Mouse (Mus musculus): ENCODE measurements around the gene Fxyd7. TPM values are rescaled to one million over a fixed set of nuclear protein-coding genes. Genes with fewer than 3 reads are reported as not detected.

The Fxyd7 gene
- polyA plus RNA-seq, 1 experiment: not detected

DNA sequence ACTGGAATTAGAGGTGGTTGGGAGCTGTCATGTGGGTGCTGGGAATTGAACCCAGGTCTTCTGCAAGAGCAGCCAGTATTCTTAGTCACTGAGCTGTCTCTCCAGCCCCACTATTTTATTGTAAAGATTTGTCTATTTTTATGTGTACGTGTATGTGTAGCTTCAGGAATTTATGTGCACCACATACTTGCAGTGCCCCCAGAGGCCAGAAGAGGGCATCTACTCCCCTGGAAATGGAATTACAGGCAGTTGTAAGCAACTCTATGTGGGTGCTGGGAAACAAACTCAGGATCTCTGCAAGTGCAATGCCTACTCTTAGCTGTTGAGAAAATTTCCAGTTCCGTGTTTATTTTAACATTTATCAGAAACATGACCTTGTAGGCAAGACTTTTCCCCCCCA lies 54.8 kb downstream of the Fxyd7 start:
- Histone ChIP-seq H3K79me2 (ENCODE audit: control insufficient read depth, insufficient read depth) (no peaks in the 10 kb centered on the region), H3K36me3 (ENCODE audit: control insufficient read depth, insufficient read depth) (no peaks in the 10 kb centered on the region), H3K4me3 (no peak overlapping the region), H3K4me2 (ENCODE audit: low read depth) (no peak overlapping the region), H3K27me3 (ENCODE audit: control insufficient read depth, insufficient read depth, insufficient read length) (no peaks in the 10 kb centered on the region), H3ac (ENCODE audit: control insufficient read depth, insufficient read length) (no peak overlapping the region)
- no peak for TF ChIP-seq REST (IDR thresholded peaks at IDR 0.05; ENCODE audit: insufficient read depth, insufficient read length)
- TF ChIP-seq POLR2AphosphoS2 (IDR thresholded peaks at IDR 0.05; ENCODE audit: insufficient read length, low read depth): no peak
- no peak for TF ChIP-seq TCF12 (IDR thresholded peaks at IDR 0.05; ENCODE audit: insufficient read depth, poor library complexity, severe bottlenecking)
- no peak for TF ChIP-seq USF1 (IDR thresholded peaks at IDR 0.05; ENCODE audit: low read depth)
- TF ChIP-seq MAX (IDR thresholded peaks at IDR 0.05; ENCODE audit: low read depth): no peak
- TF ChIP-seq CEBPB (IDR thresholded peaks at IDR 0.05; ENCODE audit: insufficient read depth, poor library complexity, severe bottlenecking): no peak
- TF ChIP-seq MYOD1 (IDR thresholded peaks at IDR 0.05; ENCODE audit: control insufficient read depth in 1 of 3, insufficient read length in 2 of 3, low read depth in 2 of 3): no peak
- no peak for TF ChIP-seq SRF (IDR thresholded peaks at IDR 0.05; ENCODE audit: control insufficient read depth, insufficient read length, low read depth)
- TF ChIP-seq MYOG (IDR thresholded peaks at IDR 0.05; ENCODE audit: control insufficient read depth in 1 of 3, insufficient read depth in 1 of 3, insufficient read length in 2 of 3, low read depth in 2 of 3): no peak
- TF ChIP-seq E2F4 (IDR thresholded peaks at IDR 0.05; ENCODE audit: insufficient read depth): no peak
- TF ChIP-seq POLR2A (IDR thresholded peaks at IDR 0.05; ENCODE audit: insufficient read length, low read depth): no peak
- no peak for TF ChIP-seq TCF3 (IDR thresholded peaks at IDR 0.05; ENCODE audit: insufficient read length, low read depth)

DNA sequence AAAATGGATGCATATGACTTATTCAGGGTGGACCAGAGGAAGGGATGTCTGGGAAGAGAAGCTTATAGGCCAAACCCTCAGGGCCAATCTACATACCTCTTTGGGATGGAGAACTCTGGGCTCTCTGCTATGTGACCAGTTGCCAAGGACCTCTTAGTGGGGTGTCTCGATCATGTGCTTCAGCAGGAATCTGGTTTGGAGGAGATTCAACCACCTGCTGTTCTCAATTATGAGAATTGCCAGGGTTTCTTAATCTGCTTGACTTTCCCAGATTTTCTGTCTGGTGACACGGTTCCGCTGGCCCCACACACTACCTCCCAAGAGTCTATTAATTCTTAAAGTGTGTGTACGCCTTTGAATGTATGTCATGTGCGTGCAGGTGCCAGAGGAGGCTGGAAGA lies 57.3 kb downstream of the Fxyd7 start:
- H3K79me2 ChIP-seq (ENCODE audit: control insufficient read depth, insufficient read depth): no peaks in the 10 kb centered on the region
- TF ChIP-seq POLR2A (IDR thresholded peaks at IDR 0.05; ENCODE audit: insufficient read length, low read depth) (no peak), CEBPB (IDR thresholded peaks at IDR 0.05; ENCODE audit: insufficient read depth, poor library complexity, severe bottlenecking) (no peak), MYOD1 (IDR thresholded peaks at IDR 0.05; ENCODE audit: control insufficient read depth in 1 of 3, insufficient read length in 2 of 3, low read depth in 2 of 3) (no peak), USF1 (IDR thresholded peaks at IDR 0.05; ENCODE audit: low read depth) (no peak), MYOG (IDR thresholded peaks at IDR 0.05; ENCODE audit: control insufficient read depth in 1 of 3, insufficient read depth in 1 of 3, insufficient read length in 2 of 3, low read depth in 2 of 3) (no peak), TCF3 (IDR thresholded peaks at IDR 0.05; ENCODE audit: insufficient read length, low read depth) (no peak), MAX (IDR thresholded peaks at IDR 0.05; ENCODE audit: low read depth) (no peak), E2F4 (IDR thresholded peaks at IDR 0.05; ENCODE audit: insufficient read depth) (no peak), TCF12 (IDR thresholded peaks at IDR 0.05; ENCODE audit: insufficient read depth, poor library complexity, severe bottlenecking) (no peak), REST (IDR thresholded peaks at IDR 0.05; ENCODE audit: insufficient read depth, insufficient read length) (no peak)
- no peak overlapping the region for H3ac ChIP-seq (ENCODE audit: control insufficient read depth, insufficient read length)
- no peak overlapping the region for H3K4me3 ChIP-seq
- no peaks in the 10 kb centered on the region for H3K36me3 ChIP-seq (ENCODE audit: control insufficient read depth, insufficient read depth)
- no peak overlapping the region for H3K4me2 ChIP-seq (ENCODE audit: low read depth)
- peaks cover 16% of the 10 kb centered on the region for H3K27me3 ChIP-seq (ENCODE audit: control insufficient read depth, insufficient read depth, insufficient read length)

Other genes starting within 250 kb of the Fxyd7 start
- gene Ffar2, start 227.7 kb downstream of the Fxyd7 start, polyA plus RNA-seq (2012; fragmentation: generic; extraction: Trizol): not detected
- not detected for gene Ffar3, start 195.3 kb downstream of the Fxyd7 start, polyA plus RNA-seq (2012; fragmentation: generic; extraction: Trizol)
- gene Ffar1, start 189.9 kb downstream of the Fxyd7 start, polyA plus RNA-seq (2012; fragmentation: generic; extraction: Trizol): not detected
- gene Cd22, start 171.1 kb downstream of the Fxyd7 start, polyA plus RNA-seq (2012; fragmentation: generic; extraction: Trizol): not detected
- 0.01 TPM for gene Mag, start 136.6 kb downstream of the Fxyd7 start, polyA plus RNA-seq (2012; fragmentation: generic; extraction: Trizol)
- gene Hamp2, start 126.8 kb downstream of the Fxyd7 start, polyA plus RNA-seq (2012; fragmentation: generic; extraction: Trizol): not detected
- gene Hamp, start 107.4 kb downstream of the Fxyd7 start, polyA plus RNA-seq (2012; fragmentation: generic; extraction: Trizol): not detected
- 88.6 TPM for gene Usf2, start 94.7 kb downstream of the Fxyd7 start, polyA plus RNA-seq (2012; fragmentation: generic; extraction: Trizol)
- gene Lsr, start 78.0 kb downstream of the Fxyd7 start, polyA plus RNA-seq (2012; fragmentation: generic; extraction: Trizol): 0.02 TPM
- gene Fam187b, start 77.7 kb downstream of the Fxyd7 start, polyA plus RNA-seq (2012; fragmentation: generic; extraction: Trizol): not detected
- gene Fxyd5, start 9.0 kb downstream of the Fxyd7 start, polyA plus RNA-seq (2012; fragmentation: generic; extraction: Trizol): 31.0 TPM
- 8.4 TPM for gene Fxyd1, start 5.7 kb upstream of the Fxyd7 start, polyA plus RNA-seq (2012; fragmentation: generic; extraction: Trizol)
- not detected for gene Lgi4, start 7.9 kb upstream of the Fxyd7 start, polyA plus RNA-seq (2012; fragmentation: generic; extraction: Trizol)
- 0.01 TPM for gene Fxyd3, start 25.2 kb upstream of the Fxyd7 start, polyA plus RNA-seq (2012; fragmentation: generic; extraction: Trizol)
- gene Hpn, start 63.8 kb upstream of the Fxyd7 start, polyA plus RNA-seq (2012; fragmentation: generic; extraction: Trizol): not detected
- 4.1 TPM for gene Scn1b, start 75.5 kb upstream of the Fxyd7 start, polyA plus RNA-seq (2012; fragmentation: generic; extraction: Trizol)
- 25.5 TPM for gene Gramd1a, start 104.4 kb upstream of the Fxyd7 start, polyA plus RNA-seq (2012; fragmentation: generic; extraction: Trizol)
- not detected for gene Scgb2b2, start 239.0 kb upstream of the Fxyd7 start, polyA plus RNA-seq (2012; fragmentation: generic; extraction: Trizol)
- gene Scgb1b2, start 240.4 kb upstream of the Fxyd7 start, polyA plus RNA-seq (2012; fragmentation: generic; extraction: Trizol): not detected

Measured in myocyte (in vitro differentiated cells).